ENCODE assay signal across 22 mouse cellular contexts in genomic region chr8:83176785-83177184, GRCm38 (mm10). TPM values are rescaled to one million over a fixed set of nuclear protein-coding genes. Genes with fewer than 3 reads are reported as not detected.
DNase-seq lines count a peak whose midpoint lies in the region; ATAC-seq and TF ChIP-seq lines count a peak whose summit lies in the region.
"Had no signal": no experiment of that assay in that cellular context is flagged by ENCODE, and none has a peak within 500 bp of the region (broad histone marks: within the 10 kb centered on the region; RNA-seq: fewer than 3 reads in every experiment).

No protein-coding gene starts in this region.

- no peaks in the 10 kb centered on the region for H3K36me3 ChIP-seq in forebrain, embryonic 10.5 days (replicated peaks)
- H3K36me3 ChIP-seq in forebrain, postnatal 0 days (ENCODE audit: insufficient read depth): no peaks in the 10 kb centered on the region
- no peaks in the 10 kb centered on the region for H3K36me3 ChIP-seq in neural tube, embryonic 11.5 days (ENCODE audit: control insufficient read depth, insufficient read depth, low read length)
- H3K36me3 ChIP-seq in neural tube, embryonic 15.5 days: no peaks in the 10 kb centered on the region
- H3K36me3 ChIP-seq in forebrain, embryonic 14.5 days (ENCODE audit: control insufficient read depth, insufficient read depth, low read length): no peaks in the 10 kb centered on the region
- H3K36me3 ChIP-seq in midbrain, embryonic 14.5 days (ENCODE audit: control insufficient read depth, insufficient read depth, low read length): no peaks in the 10 kb centered on the region
- no peaks in the 10 kb centered on the region for H3K36me3 ChIP-seq in stomach, postnatal 0 days (ENCODE audit: control insufficient read depth, insufficient read depth, low read length)
- H3K36me3 ChIP-seq: embryonic facial prominence, embryonic 13.5 days; G1E; heart, embryonic 15.5 days; lung, embryonic 15.5 days had no signal

- 89% methylated on average over 2 of the region's 2 CpGs for WGBS in forebrain, embryonic 10.5 days
- WGBS in forebrain, postnatal 0 days: 54% methylated on average over 2 of the region's 2 CpGs
- WGBS in neural tube, embryonic 11.5 days: 44% methylated on average over 2 of the region's 2 CpGs
- 33% methylated on average over 2 of the region's 2 CpGs for WGBS in neural tube, embryonic 15.5 days
- 66% methylated on average over 2 of the region's 2 CpGs for WGBS in forebrain, embryonic 14.5 days
- WGBS in midbrain, embryonic 14.5 days: 15% methylated on average over 2 of the region's 2 CpGs
- WGBS in stomach, postnatal 0 days: 54% methylated on average over 2 of the region's 2 CpGs

- no peaks in the 10 kb centered on the region for H3K27me3 ChIP-seq in forebrain, embryonic 10.5 days (ENCODE audit: poor library complexity, severe bottlenecking)
- no peaks in the 10 kb centered on the region for H3K27me3 ChIP-seq in forebrain, postnatal 0 days (ENCODE audit: insufficient read depth, low read length)
- H3K27me3 ChIP-seq in neural tube, embryonic 11.5 days (ENCODE audit: control insufficient read depth, insufficient read depth, low read length): no peaks in the 10 kb centered on the region
- no peaks in the 10 kb centered on the region for H3K27me3 ChIP-seq in neural tube, embryonic 15.5 days (replicated peaks)
- no peaks in the 10 kb centered on the region for H3K27me3 ChIP-seq in forebrain, embryonic 14.5 days (replicated peaks; ENCODE audit: control insufficient read depth, insufficient read depth, low read length)
- H3K27me3 ChIP-seq in midbrain, embryonic 14.5 days (ENCODE audit: control insufficient read depth, insufficient read depth, low read length): no peaks in the 10 kb centered on the region
- H3K27me3 ChIP-seq in stomach, postnatal 0 days (ENCODE audit: control insufficient read depth, insufficient read depth, low read length): no peaks in the 10 kb centered on the region
- H3K27me3 ChIP-seq: embryonic facial prominence, embryonic 13.5 days; heart, embryonic 15.5 days; lung, embryonic 15.5 days had no signal

- no peak for TF ChIP-seq EP300 in stomach, postnatal 0 days (optimal IDR thresholded peaks at IDR 0.05)

- H3K27ac ChIP-seq in forebrain, embryonic 10.5 days: peak overlapping the region; percentile 79; the same call in 1 of the 2 replicates
- H3K27ac ChIP-seq in forebrain, postnatal 0 days (ENCODE audit: low read depth, low read length): no peak overlapping the region
- peak overlapping the region; percentile 69; the same call in 1 of the 2 replicates for H3K27ac ChIP-seq in neural tube, embryonic 11.5 days (ENCODE audit: low read depth, low read length)
- no peak overlapping the region for H3K27ac ChIP-seq in neural tube, embryonic 15.5 days (replicated peaks)
- H3K27ac ChIP-seq in forebrain, embryonic 14.5 days (ENCODE audit: low read depth, low read length): no peak overlapping the region
- 0 out of 2 replicates have a peak overlapping the region, but pooled peaks have one; percentile 57 for H3K27ac ChIP-seq in midbrain, embryonic 14.5 days (replicated peaks; ENCODE audit: low read depth, low read length)
- no peak overlapping the region for H3K27ac ChIP-seq in stomach, postnatal 0 days (replicated peaks)
- H3K27ac ChIP-seq: embryonic facial prominence, embryonic 13.5 days; heart, embryonic 15.5 days; liver, embryonic 14.5 days; lung, embryonic 15.5 days had no signal

- peaks cover 44% of the 10 kb centered on the region for H3K4me1 ChIP-seq in forebrain, embryonic 10.5 days
- H3K4me1 ChIP-seq in forebrain, postnatal 0 days (ENCODE audit: insufficient read depth): no peaks in the 10 kb centered on the region
- peaks cover 11% of the 10 kb centered on the region; the same call in 1 of the 2 replicates for H3K4me1 ChIP-seq in neural tube, embryonic 11.5 days (ENCODE audit: control insufficient read depth, insufficient read depth, low read length)
- H3K4me1 ChIP-seq in neural tube, embryonic 15.5 days: peaks cover 28% of the 10 kb centered on the region
- H3K4me1 ChIP-seq in forebrain, embryonic 14.5 days (ENCODE audit: control insufficient read depth, insufficient read depth, low read length): peaks cover 14% of the 10 kb centered on the region
- peaks cover 39% of the 10 kb centered on the region for H3K4me1 ChIP-seq in midbrain, embryonic 14.5 days (ENCODE audit: control insufficient read depth, insufficient read depth, low read length)
- 0 out of 2 replicates have a peak, but pooled peaks cover 3% of the 10 kb centered on the region for H3K4me1 ChIP-seq in stomach, postnatal 0 days (replicated peaks; ENCODE audit: control insufficient read depth, insufficient read depth)

- H3K9me3 ChIP-seq in forebrain, embryonic 10.5 days: no peaks in the 10 kb centered on the region
- no peaks in the 10 kb centered on the region for H3K9me3 ChIP-seq in forebrain, postnatal 0 days (ENCODE audit: low read length)
- H3K9me3 ChIP-seq in neural tube, embryonic 11.5 days (ENCODE audit: control insufficient read depth, low read length): no peaks in the 10 kb centered on the region
- H3K9me3 ChIP-seq in neural tube, embryonic 15.5 days (replicated peaks): no peaks in the 10 kb centered on the region
- H3K9me3 ChIP-seq in forebrain, embryonic 14.5 days (replicated peaks; ENCODE audit: control insufficient read depth, low read length): no peaks in the 10 kb centered on the region
- H3K9me3 ChIP-seq in midbrain, embryonic 14.5 days (ENCODE audit: control insufficient read depth, low read length): no peaks in the 10 kb centered on the region
- H3K9me3 ChIP-seq in stomach, postnatal 0 days (ENCODE audit: control insufficient read depth, low read length): no peaks in the 10 kb centered on the region
- H3K9me3 ChIP-seq: embryonic facial prominence, embryonic 13.5 days; G1E; heart, embryonic 15.5 days; lung, embryonic 15.5 days had no signal

- no peak overlapping the region; the same call in 1 of the 2 replicates for H3K4me3 ChIP-seq in forebrain, embryonic 10.5 days
- no peak overlapping the region for H3K4me3 ChIP-seq in forebrain, postnatal 0 days (ENCODE audit: low read depth, low read length)
- no peak overlapping the region for H3K4me3 ChIP-seq in neural tube, embryonic 11.5 days (ENCODE audit: low read depth, low read length)
- H3K4me3 ChIP-seq in neural tube, embryonic 15.5 days (replicated peaks): no peak overlapping the region
- H3K4me3 ChIP-seq in forebrain, embryonic 14.5 days (ENCODE audit: low read depth, low read length): no peak overlapping the region
- H3K4me3 ChIP-seq in midbrain, embryonic 14.5 days (replicated peaks; ENCODE audit: low read depth, low read length): no peak overlapping the region
- no peak overlapping the region for H3K4me3 ChIP-seq in stomach, postnatal 0 days (ENCODE audit: low read depth, low read length)
- H3K4me3 ChIP-seq: embryonic facial prominence, embryonic 13.5 days; heart, embryonic 15.5 days; layer of hippocampus, adult 2 months; lung, embryonic 15.5 days had no signal

- H3K9ac ChIP-seq in forebrain, postnatal 0 days: no peak overlapping the region
- H3K9ac ChIP-seq in neural tube, embryonic 11.5 days (ENCODE audit: low read length): no peak overlapping the region
- H3K9ac ChIP-seq in neural tube, embryonic 15.5 days (replicated peaks): no peak overlapping the region
- no peak overlapping the region for H3K9ac ChIP-seq in forebrain, embryonic 14.5 days (ENCODE audit: low read length)
- H3K9ac ChIP-seq in midbrain, embryonic 14.5 days (replicated peaks; ENCODE audit: low read length): no peak overlapping the region
- no peak overlapping the region for H3K9ac ChIP-seq in stomach, postnatal 0 days (ENCODE audit: low read length)
- H3K9ac ChIP-seq: embryonic facial prominence, embryonic 13.5 days; heart, embryonic 15.5 days; liver, embryonic 14.5 days; lung, embryonic 15.5 days had no signal

- no peak for TF ChIP-seq CTCF in forebrain, postnatal 0 days (IDR thresholded peaks at IDR 0.05; ENCODE audit: low read depth)
- no peak for TF ChIP-seq CTCF in stomach, postnatal 0 days (IDR thresholded peaks at IDR 0.05; ENCODE audit: low read depth)

- DNase-seq in forebrain, embryonic 10.5 days (ENCODE audit: extremely low spot score, low spot score): no peak
- no peak for DNase-seq in forebrain, postnatal 0 days
- no peak for DNase-seq in neural tube, embryonic 11.5 days (ENCODE audit: low spot score)
- DNase-seq in forebrain, embryonic 14.5 days (ENCODE audit: low spot score): peak; percentile 45
- DNase-seq in midbrain, embryonic 14.5 days: no peak
- no peak for DNase-seq in right cerebral cortex, postnatal 14 days
- no peak for DNase-seq in stomach, postnatal 0 days (ENCODE audit: low spot score)
- DNase-seq: adrenal gland, postnatal 14 days; cerebellum, adult 18-20 months; gastrocnemius, postnatal 14 days; layer of hippocampus, postnatal 36 days; lung, postnatal 4 days; thymus, postnatal 14 days had no signal

- ATAC-seq in forebrain, postnatal 0 days: no peak
- ATAC-seq in neural tube, embryonic 11.5 days (ENCODE audit: insufficient read depth, low FRiP score, low TSS enrichment): peak; percentile 70
- ATAC-seq in neural tube, embryonic 15.5 days (ENCODE audit: low FRiP score): no peak
- ATAC-seq in forebrain, embryonic 14.5 days: peak; percentile 62
- peak; percentile 51 for ATAC-seq in midbrain, embryonic 14.5 days (ENCODE audit: low FRiP score, low TSS enrichment)
- no peak for ATAC-seq in stomach, postnatal 0 days (ENCODE audit: low FRiP score, low TSS enrichment)
- ATAC-seq: activated CD4-positive, CD25-positive, alpha-beta regulatory T cell, adult 4 months had no signal

- no peak overlapping the region for H3K4me2 ChIP-seq in forebrain, postnatal 0 days (ENCODE audit: low read depth)
- H3K4me2 ChIP-seq in neural tube, embryonic 11.5 days (ENCODE audit: low read depth): no peak overlapping the region
- H3K4me2 ChIP-seq in neural tube, embryonic 15.5 days: no peak overlapping the region
- no peak overlapping the region for H3K4me2 ChIP-seq in forebrain, embryonic 14.5 days (ENCODE audit: low read length)
- no peak overlapping the region for H3K4me2 ChIP-seq in midbrain, embryonic 14.5 days (ENCODE audit: low read length)
- H3K4me2 ChIP-seq in stomach, postnatal 0 days (replicated peaks; ENCODE audit: low read depth): no peak overlapping the region
- H3K4me2 ChIP-seq: embryonic facial prominence, embryonic 13.5 days; heart, embryonic 15.5 days; lung, embryonic 15.5 days had no signal

RNA-seq across cellular contexts. Expression of gene Gm10645, which starts 10.8 kb away (rescaled TPM):
- 1.4 and 2.3 TPM in 2 replicates for polyA plus RNA-seq in forebrain, embryonic 10.5 days (2016; fragmentation: Nextera tagmentation; extraction: Ambion mirVana)
- total RNA-seq in forebrain, postnatal 0 days (2014; rRNA removed): 1.9 and 3.2 TPM in 2 replicates
- polyA plus RNA-seq in forebrain, postnatal 0 days (2015; fragmentation: Nextera tagmentation; extraction: Ambion mirVana): 7.5 and 8.8 TPM in 2 replicates
- polyA plus RNA-seq in neural tube, embryonic 11.5 days (2014; fragmentation: Nextera tagmentation; extraction: Ambion mirVana): 5.5 and 7.2 TPM in 2 replicates
- 5.5 and 6.2 TPM in 2 replicates for polyA plus RNA-seq in neural tube, embryonic 15.5 days (2015; fragmentation: Nextera tagmentation; extraction: Ambion mirVana)
- 7.9 and 8.2 TPM in 2 replicates for polyA plus RNA-seq in forebrain, embryonic 14.5 days (2014; fragmentation: Nextera tagmentation; extraction: Ambion mirVana)
- polyA plus RNA-seq in midbrain, embryonic 14.5 days (2014; fragmentation: Nextera tagmentation; extraction: Ambion mirVana): 9.3 and 13.1 TPM in 2 replicates
- 3.3 TPM in 2 replicates for polyA plus RNA-seq in stomach, postnatal 0 days (2015; fragmentation: Nextera tagmentation; extraction: Ambion mirVana)
- total RNA-seq: adrenal gland, postnatal 14 days; G1E; gastrocnemius, postnatal 14 days; heart, adult 8-10 months had no signal
- polyA plus RNA-seq: activated CD4-positive, CD25-positive, alpha-beta regulatory T cell, adult 4 months; G1E had no signal

RNA-seq across cellular contexts. Expression of gene Tbc1d9, which starts 11.6 kb away (rescaled TPM):
- 2.4 and 3.6 TPM in 2 replicates for polyA plus RNA-seq in forebrain, embryonic 10.5 days (2016; fragmentation: Nextera tagmentation; extraction: Ambion mirVana)
- 83.4 and 107 TPM in 2 replicates for total RNA-seq in forebrain, postnatal 0 days (2014; rRNA removed)
- 12.4 and 17.1 TPM in 2 replicates for polyA plus RNA-seq in forebrain, postnatal 0 days (2015; fragmentation: Nextera tagmentation; extraction: Ambion mirVana)
- polyA plus RNA-seq in neural tube, embryonic 11.5 days (2014; fragmentation: Nextera tagmentation; extraction: Ambion mirVana): 13.4 and 17.1 TPM in 2 replicates
- 12.4 and 14.4 TPM in 2 replicates for polyA plus RNA-seq in neural tube, embryonic 15.5 days (2015; fragmentation: Nextera tagmentation; extraction: Ambion mirVana)
- polyA plus RNA-seq in forebrain, embryonic 14.5 days (2014; fragmentation: Nextera tagmentation; extraction: Ambion mirVana): 16.6 and 18.8 TPM in 2 replicates
- polyA plus RNA-seq in midbrain, embryonic 14.5 days (2014; fragmentation: Nextera tagmentation; extraction: Ambion mirVana): 21.7 and 22.1 TPM in 2 replicates
- 2.6 and 3.2 TPM in 2 replicates for polyA plus RNA-seq in stomach, postnatal 0 days (2015; fragmentation: Nextera tagmentation; extraction: Ambion mirVana)
- polyA plus RNA-seq: G1E had no signal

Comparison
In these comparisons a context has a peak if more than half of its experiments do, and no peak if none do; other contexts are left out.
1. H3K27ac ChIP-seq: peak in forebrain, embryonic 10.5 days (single experiment), neural tube, embryonic 11.5 days (single experiment) and midbrain, embryonic 14.5 days (single experiment); none in forebrain, postnatal 0 days (single experiment), neural tube, embryonic 15.5 days (single experiment), forebrain, embryonic 14.5 days (single experiment) and stomach, postnatal 0 days (single experiment).
2. ATAC-seq: peak in neural tube, embryonic 11.5 days (single experiment), forebrain, embryonic 14.5 days (single experiment) and midbrain, embryonic 14.5 days (single experiment); none in forebrain, postnatal 0 days (single experiment), neural tube, embryonic 15.5 days (single experiment) and stomach, postnatal 0 days (single experiment).